Mouse (Mus musculus) forebrain, postnatal 0 days (tissue): ENCODE measurements around the gene Epha6. TPM values are rescaled to one million over a fixed set of nuclear protein-coding genes. Genes with fewer than 3 reads are reported as not detected.

Experiments used
- ATAC-seq: fragments of 200-750 bp; cut with Nextera tagmentation; 2 replicates; pipeline ENCODE4 v1.8.0; 2017; ENCODE audit warnings: mild to moderate bottlenecking, moderate library complexity
- DNase-seq: peaks from one replicate; pipeline ENCODE4 v3.0.0-alpha.2; 2015
- H3K27ac ChIP-seq: fragments of 300-500 bp; sonication (generic); 2 replicates; pipeline ENCODE4 v1.5.1; 2014; ENCODE audit warnings: low read depth, mild to moderate bottlenecking, antibody characterized with exemption, low read length, moderate library complexity, mixed read lengths
- H3K27me3 ChIP-seq: fragments of 300-500 bp; sonication (generic); 2 replicates; pipeline ENCODE4 v1.6.1; 2014; ENCODE audit warnings: mild to moderate bottlenecking, low read length, mixed read lengths; ENCODE audit not compliant: insufficient read depth
- H3K36me3 ChIP-seq: fragments of 300-500 bp; sonication (generic); 2 replicates; pipeline ENCODE4 v1.6.1; 2014; ENCODE audit warnings: mild to moderate bottlenecking, moderate library complexity; ENCODE audit not compliant: insufficient read depth
- H3K4me1 ChIP-seq: fragments of 300-500 bp; sonication (generic); 2 replicates; pipeline ENCODE4 v1.6.1; 2014; ENCODE audit warnings: antibody characterized with exemption; ENCODE audit not compliant: insufficient read depth
- H3K4me2 ChIP-seq: fragments of 300-500 bp; sonication (generic); 2 replicates; pipeline ENCODE4 v1.6.1; 2014; ENCODE audit warnings: low read depth, mild to moderate bottlenecking, moderate library complexity
- H3K4me3 ChIP-seq: fragments of 300-500 bp; sonication (generic); 2 replicates; pipeline ENCODE4 v1.5.1; 2014; ENCODE audit warnings: low read depth, low read length, mixed read lengths
- H3K9ac ChIP-seq: fragments of 300-500 bp; sonication (generic); 2 replicates; pipeline ENCODE4 v1.6.1; 2014; ENCODE audit warnings: mild to moderate bottlenecking
- H3K9me3 ChIP-seq: fragments of 300-500 bp; sonication (generic); 2 replicates; pipeline ENCODE4 v1.6.1; 2016; ENCODE audit warnings: low read length
- CTCF ChIP-seq: sonication (generic); IDR thresholded peaks from 2 replicates; pipeline ENCODE4 v1.5.1; 2016; ENCODE audit warnings: antibody characterized with exemption, control low read depth, low read depth
- WGBS: fragments of 180-500 bp; shearing (Covaris S2); extraction: QIAGEN DNeasy Blood & Tissue Kit; methylation state at CpG from one replicate; pipeline ENCODE4 v1.1.7; 2014; 5-methylcytosine and 5-hydroxymethylcytosine counted together
- polyA plus RNA-seq: library from polyadenylated mRNA; unstranded; fragments of >200 nt; fragmentation: Nextera tagmentation; extraction: Ambion mirVana; gene quantifications from 2 replicates; pipeline ENCODE4 v1.2.1, GENCODE M21; 2015
- total RNA-seq: library from RNA; depleted of rRNA; stranded (reverse); fragments of >200 nt; gene quantifications from 2 replicates; pipeline ENCODE4 v1.2.3, GENCODE M21; 2014

The Epha6 gene
- total and polyA plus RNA-seq, 2 experiments from 2014 or later, result 8.1 to 29.3 TPM

GRCm38 (mm10) chr16:60102210-60102609 lies 503.1 kb downstream of the Epha6 start:
- Histone ChIP-seq H3K27me3 (no peaks in the 10 kb centered on the region), H3K4me2 (no peak overlapping the region), H3K36me3 (no peaks in the 10 kb centered on the region), H3K27ac (no peak overlapping the region), H3K9me3 (no peaks in the 10 kb centered on the region), H3K4me3 (no peak overlapping the region), H3K9ac (no peak overlapping the region), H3K4me1 (no peaks in the 10 kb centered on the region)
- 41% methylated on average over 3 of the region's 3 CpGs for WGBS
- DNase-seq, result peak; percentile 21
- no peak for ATAC-seq
- TF ChIP-seq CTCF, result no peak

- WGBS, result 68% methylated on average over 1 of the region's 1 CpGs
- no peak overlapping the region for H3K4me3 ChIP-seq
- H3K36me3 ChIP-seq, result no peaks in the 10 kb centered on the region
- no peak overlapping the region for H3K9ac ChIP-seq
- H3K9me3 ChIP-seq, result no peaks in the 10 kb centered on the region
- H3K27me3 ChIP-seq, result no peaks in the 10 kb centered on the region
- ATAC-seq, result no peak
- TF ChIP-seq CTCF, result no peak
- DNase-seq, result no peak
- H3K4me2 ChIP-seq, result no peak overlapping the region
- H3K4me1 ChIP-seq, result no peaks in the 10 kb centered on the region
- H3K27ac ChIP-seq, result no peak overlapping the region
These were observed 510.0 kb downstream of the Epha6 start for GRCm38 (mm10) chr16:60095333-60095732.

- 70% methylated on average over 3 of the region's 3 CpGs for WGBS
These were observed 518.4 kb downstream of the Epha6 start for GRCm38 (mm10) chr16:60086976-60087375.

GRCm38 (mm10) chr16:60070457-60071112 lies 534.7 kb downstream of the Epha6 start:
- DNase-seq (peak; percentile 17), ATAC-seq (peak; percentile 45; the same call in 1 of the 2 replicates)
- 0 out of 2 replicates have a peak, but pooled peaks have one; percentile 14 for TF ChIP-seq CTCF
- H3K4me2 ChIP-seq, result no peak overlapping the region
- no peaks in the 10 kb centered on the region for H3K4me1 ChIP-seq
- H3K27ac ChIP-seq, result no peak overlapping the region
- no peak overlapping the region for H3K9ac ChIP-seq
- no peak overlapping the region for H3K4me3 ChIP-seq
- no peaks in the 10 kb centered on the region for H3K27me3 ChIP-seq
- WGBS, result 69% methylated on average over 10 of the region's 10 CpGs
- no peaks in the 10 kb centered on the region for H3K9me3 ChIP-seq
- no peaks in the 10 kb centered on the region for H3K36me3 ChIP-seq

More at GRCm38 (mm10) chr16:60086976-60087375, 518.4 kb downstream of the Epha6 start:
- Histone ChIP-seq H3K9me3 (no peaks in the 10 kb centered on the region), H3K4me3 (no peak overlapping the region), H3K36me3 (no peaks in the 10 kb centered on the region), H3K27ac (no peak overlapping the region), H3K4me1 (no peaks in the 10 kb centered on the region), H3K27me3 (no peaks in the 10 kb centered on the region), H3K9ac (no peak overlapping the region), H3K4me2 (no peak overlapping the region)
- DNase-seq, result no peak
- peak; percentile 34; the same call in 1 of the 2 replicates for ATAC-seq
- no peak for TF ChIP-seq CTCF

GRCm38 (mm10) chr16:60043809-60044208 lies 561.5 kb downstream of the Epha6 start:
- Histone ChIP-seq H3K36me3 (no peaks in the 10 kb centered on the region), H3K9ac (no peak overlapping the region), H3K4me1 (no peaks in the 10 kb centered on the region), H3K4me2 (no peak overlapping the region), H3K9me3 (no peaks in the 10 kb centered on the region), H3K4me3 (no peak overlapping the region), H3K27me3 (no peaks in the 10 kb centered on the region), H3K27ac (no peak overlapping the region)
- WGBS, result 83% methylated on average over 1 of the region's 1 CpGs
- DNase-seq (no peak), ATAC-seq (no peak)
- no peak for TF ChIP-seq CTCF

- Histone ChIP-seq H3K9ac (no peak overlapping the region), H3K4me1 (no peaks in the 10 kb centered on the region), H3K36me3 (no peaks in the 10 kb centered on the region), H3K4me2 (no peak overlapping the region), H3K9me3 (no peaks in the 10 kb centered on the region), H3K27ac (no peak overlapping the region), H3K27me3 (no peaks in the 10 kb centered on the region), H3K4me3 (no peak overlapping the region)
- no peak for TF ChIP-seq CTCF
- no peak for DNase-seq
- ATAC-seq, result no peak
- WGBS, result 72% methylated on average over 1 of the region's 1 CpGs
These were observed 577.0 kb downstream of the Epha6 start for GRCm38 (mm10) chr16:60028381-60028780.

- TF ChIP-seq CTCF, result no peak
- DNase-seq, result no peak
- Histone ChIP-seq H3K4me1 (no peaks in the 10 kb centered on the region), H3K4me3 (no peak overlapping the region), H3K9me3 (no peaks in the 10 kb centered on the region), H3K27me3 (no peaks in the 10 kb centered on the region), H3K4me2 (no peak overlapping the region), H3K27ac (no peak overlapping the region), H3K9ac (no peak overlapping the region), H3K36me3 (no peaks in the 10 kb centered on the region)
- 22% methylated on average over 2 of the region's 2 CpGs for WGBS
- no peak; the same call in none of the 2 replicates for ATAC-seq
These were observed 598.3 kb downstream of the Epha6 start for GRCm38 (mm10) chr16:60006857-60007568.
